Mouse (Mus musculus) cerebellum, adult 2 months (tissue): Measurements from ENCODE around the gene Nop2. TPM values are rescaled to one million over a fixed set of nuclear protein-coding genes. Genes with fewer than 3 reads are reported as not detected.

Experiments
- DNase-seq, 2 experiments: peaks; one replicate each; pipeline ENCODE4 v3.0.0; 2021
- H3K27ac ChIP-seq: fragments of 200-500 bp; 2 replicates; pipeline ENCODE4 v1.5.1; 2012; ENCODE audit warnings: low read length, control low read depth, inconsistent platforms; ENCODE audit not compliant: insufficient read depth
- H3K27me3 ChIP-seq: fragments of 200-500 bp; 2 replicates; pipeline ENCODE4 v1.6.1; 2012; ENCODE audit warnings: inconsistent platforms, mild to moderate bottlenecking, low read length, moderate library complexity; ENCODE audit not compliant: control insufficient read depth, insufficient read depth
- H3K4me1 ChIP-seq: fragments of 200-500 bp; 2 replicates; pipeline ENCODE4 v1.6.1; 2011; ENCODE audit warnings: low read length; ENCODE audit not compliant: control insufficient read depth, insufficient read depth
- H3K4me3 ChIP-seq: fragments of 200-500 bp; replicated peaks from 2 replicates; pipeline ENCODE3; 2011; ENCODE audit warnings: mild to moderate bottlenecking, low read depth, low read length, control low read depth; ENCODE audit not compliant: insufficient read depth
- CTCF ChIP-seq: fragments of 200-500 bp; IDR thresholded peaks from 2 replicates; pipeline ENCODE4 v1.5.1; 2011; ENCODE audit warnings: low read depth, mild to moderate bottlenecking, control low read depth, low read length, moderate library complexity, borderline replicate concordance; ENCODE audit not compliant: insufficient read depth
- POLR2A ChIP-seq: fragments of 200-500 bp; IDR thresholded peaks from 2 replicates; pipeline ENCODE4 v1.6.1; 2011; ENCODE audit warnings: low read length, control low read depth, borderline replicate concordance; ENCODE audit not compliant: insufficient read depth
- WGBS: fragments of 180-500 bp; shearing (Covaris S2); methylation state at CpG from one replicate; pipeline ENCODE4 v1.1.7; 2018; 5-methylcytosine and 5-hydroxymethylcytosine counted together
- polyA plus RNA-seq: library from polyadenylated mRNA; depleted of rRNA; stranded (reverse); fragments of >200 nt; gene quantifications from 2 replicates; pipeline ENCODE4 v1.2.3, GENCODE M21; 2012

Gene Nop2
- polyA plus RNA-seq, 1 experiment: 24.5 TPM

- WGBS: 8% methylated on average over 16 of the region's 16 CpGs
- H3K27ac ChIP-seq: peak overlapping the region; percentile 89
- TF ChIP-seq POLR2A (no peak), CTCF (no peak)
- peak; percentile 55 to 57 for DNase-seq
- peak overlapping the region; percentile 72 for H3K4me3 ChIP-seq
- peaks cover 28% of the 10 kb centered on the region for H3K4me1 ChIP-seq
- H3K27me3 ChIP-seq: no peaks in the 10 kb centered on the region
Observed at GRCm38 (mm10) chr6:125148926-125149568, 17.3 kb downstream of the Nop2 start.

- no peak for DNase-seq
- H3K4me3 ChIP-seq: no peak overlapping the region
Observed at GRCm38 (mm10) chr6:125149569-125149950, 17.9 kb downstream of the Nop2 start.

GRCm38 (mm10) chr6:125152212-125153017 is 20.7 kb downstream of the Nop2 start:
- Histone ChIP-seq H3K4me1 (peaks cover 20% of the 10 kb centered on the region), H3K27ac (no peak overlapping the region), H3K4me3 (no peak overlapping the region), H3K27me3 (no peaks in the 10 kb centered on the region)
- TF ChIP-seq CTCF: no peak
- no peak for TF ChIP-seq POLR2A
- WGBS: 70% methylated on average over 22 of the region's 22 CpGs
- DNase-seq: no peak

More at GRCm38 (mm10) chr6:125149569-125149950, 17.9 kb downstream of the Nop2 start:
- peak overlapping the region; percentile 89 for H3K27ac ChIP-seq
- H3K27me3 ChIP-seq: no peaks in the 10 kb centered on the region
- 18% methylated on average over 7 of the region's 7 CpGs for WGBS
- peaks cover 28% of the 10 kb centered on the region for H3K4me1 ChIP-seq
- TF ChIP-seq POLR2A (no peak), CTCF (no peak)

GRCm38 (mm10) chr6:125153018-125153389 is 21.3 kb downstream of the Nop2 start:
- H3K27ac ChIP-seq: no peak overlapping the region
- H3K4me1 ChIP-seq: peaks cover 16% of the 10 kb centered on the region
- no peak for TF ChIP-seq CTCF
- no peak for TF ChIP-seq POLR2A
- 82% methylated on average over 5 of the region's 5 CpGs for WGBS
- no peaks in the 10 kb centered on the region for H3K27me3 ChIP-seq
- no peak for DNase-seq
- no peak overlapping the region for H3K4me3 ChIP-seq

- no peak overlapping the region for H3K27ac ChIP-seq
- TF ChIP-seq CTCF: no peak
- TF ChIP-seq POLR2A: no peak
- H3K4me3 ChIP-seq: no peak overlapping the region
- H3K27me3 ChIP-seq: no peaks in the 10 kb centered on the region
- 85% methylated on average over 4 of the region's 4 CpGs for WGBS
- peaks cover 10% of the 10 kb centered on the region for H3K4me1 ChIP-seq
- DNase-seq: no peak
Observed at GRCm38 (mm10) chr6:125153682-125154081, 22.0 kb downstream of the Nop2 start.

GRCm38 (mm10) chr6:125154550-125154949 is 22.8 kb downstream of the Nop2 start:
- Histone ChIP-seq H3K27me3 (no peaks in the 10 kb centered on the region), H3K4me3 (no peak overlapping the region), H3K4me1 (peaks cover 3% of the 10 kb centered on the region), H3K27ac (no peak overlapping the region)
- peak in 1 of 2 experiments; percentile 41 for DNase-seq
- TF ChIP-seq POLR2A (no peak), CTCF (peak; percentile 57)

GRCm38 (mm10) chr6:125155262-125155661 is 23.6 kb downstream of the Nop2 start:
- Histone ChIP-seq H3K4me1 (no peaks in the 10 kb centered on the region; the same call in none of the 2 replicates), H3K27me3 (no peaks in the 10 kb centered on the region), H3K27ac (no peak overlapping the region), H3K4me3 (no peak overlapping the region)
- TF ChIP-seq POLR2A: no peak
- no peak for TF ChIP-seq CTCF
- WGBS: 84% methylated on average over 8 of the region's 8 CpGs
- DNase-seq: no peak

GRCm38 (mm10) chr6:125156491-125156890 is 24.8 kb downstream of the Nop2 start:
- Histone ChIP-seq H3K27me3 (no peaks in the 10 kb centered on the region), H3K27ac (no peak overlapping the region), H3K4me3 (no peak overlapping the region), H3K4me1 (peaks cover 11% of the 10 kb centered on the region)
- TF ChIP-seq CTCF (no peak), POLR2A (no peak)
- WGBS: 85% methylated on average over 3 of the region's 3 CpGs
- no peak for DNase-seq
